Mouse (Mus musculus): ENCODE measurements around the gene Dnajb2. TPM values are rescaled to one million over a fixed set of nuclear protein-coding genes. Genes with fewer than 3 reads are reported as not detected.

The Dnajb2 gene
- polyA plus RNA-seq, 1 experiment from 2014 or later: 45.4 TPM

DNA sequence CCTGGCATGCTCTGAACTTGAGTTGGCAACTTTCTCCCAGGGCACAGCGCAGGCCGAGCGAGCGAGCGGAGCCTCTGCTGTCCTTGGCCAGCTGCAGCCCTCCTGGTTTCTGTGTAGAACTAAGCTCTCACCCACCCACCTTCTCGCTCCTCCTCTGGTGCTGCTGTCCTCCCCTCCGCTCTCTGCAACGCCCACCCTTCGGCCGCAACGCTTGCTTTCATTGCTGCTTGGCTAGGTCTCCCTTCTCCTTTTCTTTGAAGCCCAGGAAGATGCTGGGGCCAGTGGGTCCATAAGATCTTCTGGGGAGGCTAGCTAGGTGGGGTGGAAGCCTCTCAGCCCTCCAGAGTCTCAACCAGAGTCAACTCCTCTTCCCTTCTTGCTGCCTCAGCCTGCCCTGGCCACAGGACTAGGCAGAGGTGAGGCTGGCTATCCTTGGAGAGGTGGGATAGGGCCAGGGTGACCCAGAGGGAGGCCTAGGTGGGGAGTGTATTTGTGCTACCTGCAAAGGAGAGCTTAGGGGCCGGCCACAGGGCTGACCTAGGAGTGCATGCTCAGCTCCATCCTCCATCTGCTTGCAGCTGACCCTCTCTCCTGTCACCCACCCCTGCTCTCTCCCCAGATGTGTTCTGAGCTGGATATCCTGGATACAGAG is 8.1 kb downstream of the Dnajb2 start:
- Histone ChIP-seq H3K4me2 (replicated peaks) (no peak overlapping the region), H3K36me3 (peaks cover 40% of the 10 kb centered on the region), H3K9ac (no peak overlapping the region), H3K9me3 (no peaks in the 10 kb centered on the region), H3K27me3 (no peaks in the 10 kb centered on the region), H3K4me1 (peaks cover 13% of the 10 kb centered on the region), H3K27ac (no peak overlapping the region), H3K4me3 (no peak overlapping the region)
- ATAC-seq (ENCODE audit: low FRiP score, low read depth): no peak
- 89% methylated on average over 12 of the region's 12 CpGs for WGBS

DNA sequence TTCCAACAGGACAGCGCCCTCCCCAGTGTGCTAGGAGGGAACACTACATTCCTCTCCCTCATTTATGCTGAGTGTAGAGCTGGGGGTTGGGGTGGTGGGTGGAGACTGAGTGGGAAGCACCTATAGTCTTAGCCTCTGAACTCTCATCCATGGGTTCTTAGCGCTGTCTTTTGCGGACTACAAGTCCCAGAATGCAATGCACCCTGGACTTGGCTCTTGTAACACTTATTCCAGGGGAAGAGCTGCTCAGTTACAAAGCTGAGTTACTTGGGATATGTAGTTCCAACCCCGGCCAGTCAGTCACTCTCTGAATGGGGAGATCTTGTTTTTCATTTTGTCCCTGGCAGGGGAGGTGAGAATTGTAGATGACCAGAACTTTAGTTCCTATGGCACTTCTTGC is 8.6 kb downstream of the Dnajb2 start:
- Histone ChIP-seq H3K4me3 (no peak overlapping the region), H3K27me3 (no peaks in the 10 kb centered on the region), H3K27ac (no peak overlapping the region), H3K36me3 (peaks cover 36% of the 10 kb centered on the region), H3K4me1 (peaks cover 10% of the 10 kb centered on the region), H3K9ac (no peak overlapping the region), H3K4me2 (replicated peaks) (no peak overlapping the region), H3K9me3 (no peaks in the 10 kb centered on the region)
- ATAC-seq (ENCODE audit: low FRiP score, low read depth): peak; percentile 60; the same call in 1 of the 2 replicates
- 24% methylated on average over 4 of the region's 4 CpGs for WGBS

DNA sequence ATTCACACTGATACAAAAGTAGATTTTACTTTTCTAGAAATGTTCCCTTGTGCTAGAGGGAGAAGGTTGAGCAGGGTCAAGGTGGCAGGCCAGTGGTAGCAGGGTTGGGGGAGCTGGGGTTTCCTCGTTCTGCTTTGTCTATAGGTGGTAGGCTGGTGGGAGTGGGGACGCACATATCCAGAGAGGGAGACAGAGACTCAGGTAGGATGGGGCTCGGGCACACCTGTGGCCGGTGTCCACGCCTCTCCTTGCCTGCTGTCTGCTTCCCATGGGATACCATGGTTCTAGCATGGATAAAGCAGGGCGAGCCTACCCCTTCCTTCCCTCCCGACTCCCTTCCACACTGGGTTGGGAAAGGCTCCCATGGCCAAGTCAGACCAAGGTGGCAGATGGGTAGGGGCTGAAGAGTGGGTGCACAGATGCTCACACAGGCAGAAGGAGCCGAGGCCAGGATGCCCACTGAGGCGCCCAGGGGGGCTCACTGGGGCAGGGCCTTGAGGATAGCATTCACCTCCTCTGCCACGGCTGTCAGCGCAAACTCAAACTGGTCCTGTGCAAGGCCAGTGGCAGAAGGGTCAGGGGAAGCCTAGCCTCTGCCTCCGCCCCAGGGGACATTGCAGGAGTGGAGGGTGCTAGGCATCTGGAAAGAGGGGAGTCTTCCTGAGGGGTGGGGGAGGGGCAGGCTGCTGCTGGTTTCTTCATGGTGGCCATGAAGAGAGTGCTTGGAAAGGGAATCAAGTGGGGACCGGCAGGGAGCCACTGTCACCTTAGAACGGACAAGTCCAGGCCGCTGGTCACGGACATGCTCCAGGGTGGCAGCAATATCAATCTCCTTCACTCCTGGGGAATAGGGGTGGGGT is 11.1 kb downstream of the Dnajb2 start:
- no peak for ATAC-seq (ENCODE audit: low FRiP score, low read depth)
- Histone ChIP-seq H3K4me2 (replicated peaks) (no peak overlapping the region), H3K9me3 (no peaks in the 10 kb centered on the region), H3K27me3 (peaks cover 3% of the 10 kb centered on the region; the same call in 1 of the 2 replicates), H3K27ac (no peak overlapping the region), H3K36me3 (peaks cover 18% of the 10 kb centered on the region), H3K4me1 (peaks cover 18% of the 10 kb centered on the region), H3K4me3 (no peak overlapping the region), H3K9ac (0 out of 2 replicates have a peak overlapping the region, but pooled peaks have one; percentile 13)
- WGBS: 78% methylated on average over 16 of the region's 16 CpGs

DNA sequence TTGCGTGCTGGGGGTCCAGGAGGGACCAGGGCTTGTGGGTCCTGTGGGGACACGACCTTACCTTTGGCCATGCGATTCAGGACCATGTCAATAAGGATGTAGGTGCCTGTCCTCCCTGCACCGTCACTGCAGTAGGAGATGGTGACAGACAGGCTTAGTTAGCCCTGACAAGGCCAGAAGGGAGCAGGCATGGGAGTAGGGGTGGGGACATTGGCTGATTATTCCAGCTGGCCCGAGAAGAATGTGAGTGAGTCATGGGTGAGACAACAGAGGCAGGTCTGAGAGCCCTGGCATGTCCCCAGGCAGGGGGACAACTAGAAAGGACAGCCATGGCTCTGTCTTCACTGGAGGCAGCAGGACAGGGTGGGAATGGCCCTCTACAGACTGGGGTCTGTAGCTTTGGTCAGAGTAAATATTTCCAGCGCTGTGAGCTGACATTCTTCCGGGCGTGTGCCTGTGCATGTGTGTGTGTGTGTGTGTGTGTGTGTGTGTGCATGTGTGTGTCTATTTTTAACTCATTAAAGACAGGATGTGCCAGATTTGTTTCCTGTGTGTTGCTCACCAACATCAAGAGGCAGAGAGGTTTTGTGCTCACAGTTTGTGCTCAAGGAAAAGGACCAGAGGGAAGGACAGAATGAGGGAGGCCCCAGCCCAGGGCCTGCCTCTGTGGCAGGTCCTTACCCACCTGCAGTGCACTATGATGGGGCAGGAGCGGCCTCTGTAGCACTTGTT is 12.0 kb downstream of the Dnajb2 start:
- ATAC-seq (ENCODE audit: low FRiP score, low read depth): no peak
- no peak overlapping the region for H3K4me2 ChIP-seq (replicated peaks)
- WGBS: 49% methylated on average over 9 of the region's 9 CpGs
- H3K9ac ChIP-seq: peak overlapping the region; percentile 13
- no peak overlapping the region for H3K4me3 ChIP-seq
- no peaks in the 10 kb centered on the region for H3K9me3 ChIP-seq
- H3K36me3 ChIP-seq: peaks cover 13% of the 10 kb centered on the region
- peaks cover 18% of the 10 kb centered on the region for H3K4me1 ChIP-seq
- H3K27me3 ChIP-seq: peaks cover 10% of the 10 kb centered on the region; the same call in 1 of the 2 replicates
- no peak overlapping the region; the same call in 1 of the 2 replicates for H3K27ac ChIP-seq

DNA sequence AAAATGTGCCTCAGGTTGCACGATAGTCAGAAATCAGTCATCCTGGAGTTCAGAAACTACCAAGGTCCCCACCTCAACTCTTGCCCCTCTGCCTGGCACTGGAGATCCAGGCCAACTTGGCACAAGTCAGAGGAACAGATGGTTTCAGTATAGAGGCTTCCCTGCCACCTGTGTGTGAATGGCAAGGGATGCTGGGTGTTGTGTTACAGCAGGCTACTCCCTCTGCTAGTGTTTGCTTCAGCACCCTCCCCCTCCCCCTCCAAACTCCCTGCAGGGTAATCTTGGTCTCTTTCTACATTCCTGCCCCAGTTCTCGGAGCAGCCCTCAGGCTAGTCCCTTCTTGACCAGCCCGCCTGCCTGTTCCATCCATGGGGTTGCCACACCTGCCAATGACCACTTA is 14.3 kb downstream of the Dnajb2 start:
- H3K27me3 ChIP-seq: peaks cover 10% of the 10 kb centered on the region; the same call in 1 of the 2 replicates
- no peaks in the 10 kb centered on the region; the same call in 1 of the 2 replicates for H3K36me3 ChIP-seq
- no peak for ATAC-seq (ENCODE audit: low FRiP score, low read depth)
- no peak overlapping the region for H3K4me3 ChIP-seq
- peaks cover 18% of the 10 kb centered on the region for H3K4me1 ChIP-seq
- no peak overlapping the region for H3K27ac ChIP-seq
- no peak overlapping the region for H3K9ac ChIP-seq
- no peaks in the 10 kb centered on the region for H3K9me3 ChIP-seq
- 35% methylated on average over 3 of the region's 3 CpGs for WGBS
- no peak overlapping the region for H3K4me2 ChIP-seq (replicated peaks)

GRCm38 (mm10) chr1:75251112-75251970 is 15.1 kb downstream of the Dnajb2 start:
- ATAC-seq (ENCODE audit: low FRiP score, low read depth): peak; percentile 25; the same call in 1 of the 2 replicates
- 1% methylated on average over 19 of the region's 22 CpGs for WGBS

DNA sequence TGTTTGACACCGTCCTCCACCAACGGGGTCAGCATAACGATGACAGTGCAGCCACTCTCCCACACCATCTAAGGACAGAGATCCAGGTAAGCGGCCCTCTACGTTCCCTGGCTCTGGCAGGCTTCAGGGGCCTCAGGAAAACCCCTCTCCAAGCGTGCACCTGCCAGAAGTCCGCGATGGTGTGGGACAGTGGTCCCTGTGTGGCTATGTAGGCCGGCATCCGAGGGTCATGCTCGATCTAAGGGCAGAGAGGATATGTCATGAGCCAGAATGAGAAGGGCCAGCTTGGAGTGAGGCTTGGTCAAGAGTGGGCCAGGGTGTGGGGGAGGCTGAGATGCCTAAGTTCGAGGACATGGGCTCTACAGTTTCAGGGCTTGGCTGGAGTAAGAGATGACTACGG is 16.1 kb downstream of the Dnajb2 start:
- no peaks in the 10 kb centered on the region for H3K36me3 ChIP-seq
- H3K4me3 ChIP-seq: no peak overlapping the region
- no peak overlapping the region for H3K27ac ChIP-seq
- peaks cover 13% of the 10 kb centered on the region for H3K27me3 ChIP-seq
- no peak for ATAC-seq (ENCODE audit: low FRiP score, low read depth)
- no peaks in the 10 kb centered on the region for H3K9me3 ChIP-seq
- 0 out of 2 replicates have a peak overlapping the region, but pooled peaks have one; percentile 19 for H3K9ac ChIP-seq
- H3K4me1 ChIP-seq: peaks cover 18% of the 10 kb centered on the region
- 64% methylated on average over 13 of the region's 13 CpGs for WGBS
- H3K4me2 ChIP-seq (replicated peaks): no peak overlapping the region

More at GRCm38 (mm10) chr1:75251112-75251970, 15.1 kb downstream of the Dnajb2 start:
- Histone ChIP-seq H3K4me1 (peaks cover 18% of the 10 kb centered on the region), H3K27ac (no peak overlapping the region), H3K27me3 (peaks cover 10% of the 10 kb centered on the region; the same call in 1 of the 2 replicates), H3K4me3 (peak overlapping the region; percentile 26), H3K4me2 (replicated peaks) (peak overlapping the region; percentile 58), H3K9me3 (no peaks in the 10 kb centered on the region), H3K9ac (0 out of 2 replicates have a peak overlapping the region, but pooled peaks have one; percentile 43), H3K36me3 (no peaks in the 10 kb centered on the region)

DNA sequence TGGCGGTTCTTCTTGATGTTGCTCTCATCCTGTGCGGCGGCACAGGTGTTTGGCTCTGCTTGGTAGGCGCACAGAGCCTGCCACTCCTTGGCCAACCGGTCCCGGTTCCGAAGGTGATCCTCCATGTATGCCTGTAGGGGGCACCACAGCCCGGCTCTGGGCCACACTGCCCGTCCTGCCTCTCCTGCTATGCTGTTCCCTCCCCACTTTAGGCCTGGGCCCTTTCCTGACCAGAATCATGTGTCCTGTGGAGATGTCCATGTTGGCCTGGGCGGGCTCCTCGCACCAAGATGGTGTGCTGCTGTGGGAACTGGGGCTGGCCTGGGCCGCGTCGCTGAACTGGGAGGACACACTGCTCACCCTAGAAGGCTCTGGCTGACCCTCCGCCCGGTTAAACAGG is 16.8 kb downstream of the Dnajb2 start:
- 69% methylated on average over 16 of the region's 16 CpGs for WGBS
- H3K4me2 ChIP-seq (replicated peaks): no peak overlapping the region
- H3K27ac ChIP-seq: no peak overlapping the region
- no peak for ATAC-seq (ENCODE audit: low FRiP score, low read depth)
- H3K27me3 ChIP-seq: peaks cover 17% of the 10 kb centered on the region
- no peaks in the 10 kb centered on the region for H3K36me3 ChIP-seq
- H3K9ac ChIP-seq: peak overlapping the region; percentile 19; the same call in 1 of the 2 replicates
- H3K9me3 ChIP-seq: no peaks in the 10 kb centered on the region
- H3K4me1 ChIP-seq: peaks cover 13% of the 10 kb centered on the region
- no peak overlapping the region for H3K4me3 ChIP-seq

- no peak for ATAC-seq (ENCODE audit: low FRiP score, low read depth)
- 62% methylated on average over 16 of the region's 16 CpGs for WGBS
- H3K9ac ChIP-seq: no peak overlapping the region
Observed at GRCm38 (mm10) chr1:75253849-75254624, 17.8 kb downstream of the Dnajb2 start.

DNA sequence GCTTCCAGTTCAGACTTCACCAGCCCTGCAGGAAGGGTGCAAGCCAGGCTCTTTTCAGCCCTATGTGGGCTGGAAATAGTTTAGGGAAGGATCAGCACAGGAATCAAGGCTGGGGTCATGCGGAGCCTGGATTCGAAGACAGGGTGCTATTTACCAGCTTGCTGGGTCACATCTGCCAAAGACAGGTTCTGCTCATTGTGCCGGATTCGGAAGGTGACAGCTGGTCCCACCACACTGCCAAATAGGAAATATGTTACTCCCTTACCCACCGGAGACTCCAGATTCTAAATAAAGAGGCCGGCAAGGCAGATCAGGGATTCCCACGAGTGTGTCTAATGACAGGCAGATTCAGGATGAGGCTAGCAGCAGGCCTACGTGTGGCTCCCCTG is 18.4 kb downstream of the Dnajb2 start:
- peaks cover 21% of the 10 kb centered on the region for H3K27me3 ChIP-seq
- H3K4me1 ChIP-seq: peaks cover 8% of the 10 kb centered on the region
- H3K36me3 ChIP-seq: no peaks in the 10 kb centered on the region
- no peak overlapping the region for H3K4me2 ChIP-seq (replicated peaks)
- no peak for ATAC-seq (ENCODE audit: low FRiP score, low read depth)
- H3K4me3 ChIP-seq: no peak overlapping the region
- no peaks in the 10 kb centered on the region for H3K9me3 ChIP-seq
- 82% methylated on average over 8 of the region's 8 CpGs for WGBS
- H3K9ac ChIP-seq: no peak overlapping the region
- no peak overlapping the region for H3K27ac ChIP-seq

More at GRCm38 (mm10) chr1:75253849-75254624, 17.8 kb downstream of the Dnajb2 start:
- peaks cover 21% of the 10 kb centered on the region for H3K27me3 ChIP-seq
- H3K4me2 ChIP-seq (replicated peaks): no peak overlapping the region
- no peaks in the 10 kb centered on the region for H3K36me3 ChIP-seq
- no peaks in the 10 kb centered on the region for H3K9me3 ChIP-seq
- H3K4me1 ChIP-seq: peaks cover 8% of the 10 kb centered on the region
- no peak overlapping the region for H3K27ac ChIP-seq
- no peak overlapping the region for H3K4me3 ChIP-seq
